Mouse (Mus musculus): Measurements from ENCODE around the gene Dlgap5.
A peak's percentile ranks its signal among the peaks of the same experiment; 100 is the strongest.

The Dlgap5 gene

GRCm38 (mm10) chr14:47395462-47396026 lies 22.7 kb downstream of the Dlgap5 start:
- no peak for DNase-seq (ENCODE audit: low spot score)

GRCm38 (mm10) chr14:47395007-47395406 lies 23.2 kb downstream of the Dlgap5 start:
- no peak for DNase-seq (ENCODE audit: low spot score)

- no peak for DNase-seq (ENCODE audit: low spot score)
These were observed 24.7 kb downstream of the Dlgap5 start for GRCm38 (mm10) chr14:47393354-47394094.

GRCm38 (mm10) chr14:47386125-47386524 lies 32.1 kb downstream of the Dlgap5 start:
- no peak for DNase-seq (ENCODE audit: low spot score)

- DNase-seq (ENCODE audit: low spot score) = no peak
These were observed 33.6 kb downstream of the Dlgap5 start for GRCm38 (mm10) chr14:47384653-47385052.

- no peak for DNase-seq (ENCODE audit: low spot score)
These were observed 34.3 kb downstream of the Dlgap5 start for GRCm38 (mm10) chr14:47383911-47384310.

- DNase-seq (ENCODE audit: low spot score) = no peak
These were observed 39.9 kb downstream of the Dlgap5 start for GRCm38 (mm10) chr14:47378336-47378735.

- DNase-seq (ENCODE audit: low spot score) = no peak
These were observed 41.7 kb downstream of the Dlgap5 start for GRCm38 (mm10) chr14:47376526-47376925.

- peak; percentile 73 for DNase-seq (ENCODE audit: low spot score)
These were observed 44.2 kb downstream of the Dlgap5 start for GRCm38 (mm10) chr14:47373728-47374678.

- DNase-seq (ENCODE audit: low spot score) = no peak
These were observed 46.5 kb downstream of the Dlgap5 start for GRCm38 (mm10) chr14:47371689-47372088.

- no peak for DNase-seq (ENCODE audit: low spot score)
These were observed 47.4 kb downstream of the Dlgap5 start for GRCm38 (mm10) chr14:47370790-47371189.

- DNase-seq (ENCODE audit: low spot score) = no peak
These were observed 48.5 kb downstream of the Dlgap5 start for GRCm38 (mm10) chr14:47369741-47370140.

GRCm38 (mm10) chr14:47367461-47367860 lies 50.7 kb downstream of the Dlgap5 start, which contains the start of gene Lgals3:
Gene Lgals3 (plus strand): TSS chr14:47367751.
- no peak for DNase-seq (ENCODE audit: low spot score)

- peak; percentile 54 for DNase-seq (ENCODE audit: low spot score)
These were observed 51.3 kb downstream of the Dlgap5 start for GRCm38 (mm10) chr14:47366881-47367321.

GRCm38 (mm10) chr14:47364742-47365449 lies 53.3 kb downstream of the Dlgap5 start:
- DNase-seq (ENCODE audit: low spot score) = peak; percentile 41

- DNase-seq (ENCODE audit: low spot score) = no peak
These were observed 56.3 kb downstream of the Dlgap5 start for GRCm38 (mm10) chr14:47361899-47362298.

GRCm38 (mm10) chr14:47361418-47361817 lies 56.8 kb downstream of the Dlgap5 start:
- DNase-seq (ENCODE audit: low spot score) = peak; percentile 2

GRCm38 (mm10) chr14:47359610-47360009 lies 58.6 kb downstream of the Dlgap5 start:
- DNase-seq (ENCODE audit: low spot score) = no peak

- no peak for DNase-seq (ENCODE audit: low spot score)
These were observed 61.6 kb downstream of the Dlgap5 start for GRCm38 (mm10) chr14:47356622-47357021.

- DNase-seq (ENCODE audit: low spot score) = no peak
These were observed 63.3 kb downstream of the Dlgap5 start for GRCm38 (mm10) chr14:47354948-47355347.

GRCm38 (mm10) chr14:47354111-47354577 lies 64.1 kb downstream of the Dlgap5 start:
- DNase-seq (ENCODE audit: low spot score) = peak; percentile 49

GRCm38 (mm10) chr14:47353240-47353639 lies 65.0 kb downstream of the Dlgap5 start:
- DNase-seq (ENCODE audit: low spot score) = no peak

All from urinary bladder, postnatal 25 days (tissue).